Mouse (Mus musculus) right cerebral cortex, postnatal 4 days (tissue): ENCODE measurements around the gene Adnp.
"Not testable (repeated sequence)": the region's sequence is repeated elsewhere in the genome, so short reads cannot be mapped to it uniquely, and the experiment has no call there.

Experiments
- DNase-seq: peaks from one replicate; pipeline ENCODE4 v3.0.0-alpha.2; 2022

The Adnp gene

GRCm38 (mm10) chr2:168205681-168206631 is 956 bp downstream of the Adnp start:
- DNase-seq, result peak; percentile 48

- peak; percentile 95 for DNase-seq
Observed at GRCm38 (mm10) chr2:168205265-168205664, 1.6 kb downstream of the Adnp start.

- no peak for DNase-seq
Observed at GRCm38 (mm10) chr2:168204476-168204999, 2.4 kb downstream of the Adnp start.

GRCm38 (mm10) chr2:168200014-168200691 is 6.8 kb downstream of the Adnp start:
- DNase-seq, result no peak

- DNase-seq, result no peak
Observed at GRCm38 (mm10) chr2:168199476-168199875, 7.4 kb downstream of the Adnp start.

- no peak for DNase-seq
Observed at GRCm38 (mm10) chr2:168198421-168198820, 8.5 kb downstream of the Adnp start.

- DNase-seq, result no peak
Observed at GRCm38 (mm10) chr2:168195721-168196120, 11.2 kb downstream of the Adnp start.

- DNase-seq, result no peak
Observed at GRCm38 (mm10) chr2:168193685-168194084, 13.2 kb downstream of the Adnp start.

- DNase-seq, result no peak
Observed at GRCm38 (mm10) chr2:168191856-168192255, 15.1 kb downstream of the Adnp start.

- DNase-seq, result no peak
Observed at GRCm38 (mm10) chr2:168175946-168176345, 31.0 kb downstream of the Adnp start.

- DNase-seq, result no peak
Observed at GRCm38 (mm10) chr2:168170167-168170685, 36.7 kb downstream of the Adnp start.

GRCm38 (mm10) chr2:168169800-168170113 is 37.2 kb downstream of the Adnp start:
- no peak for DNase-seq

GRCm38 (mm10) chr2:168168892-168169799 is 37.8 kb downstream of the Adnp start:
- no peak for DNase-seq

- DNase-seq, result no peak
Observed at GRCm38 (mm10) chr2:168167781-168168180, 39.1 kb downstream of the Adnp start.

GRCm38 (mm10) chr2:168166750-168167460 is 40.0 kb downstream of the Adnp start:
- DNase-seq, result no peak

- DNase-seq, result no peak
Observed at GRCm38 (mm10) chr2:168161978-168162377, 44.9 kb downstream of the Adnp start.

GRCm38 (mm10) chr2:168161514-168161971 is 45.4 kb downstream of the Adnp start:
- no peak for DNase-seq

GRCm38 (mm10) chr2:168160370-168160930 is 46.5 kb downstream of the Adnp start:
- DNase-seq, result no peak

- DNase-seq, result no peak
Observed at GRCm38 (mm10) chr2:168158911-168159711, 47.8 kb downstream of the Adnp start.

- not testable (repeated sequence) for DNase-seq
Observed at GRCm38 (mm10) chr2:168157974-168158373, 48.9 kb downstream of the Adnp start.

- DNase-seq, result no peak
Observed at GRCm38 (mm10) chr2:168156361-168156760, 50.6 kb downstream of the Adnp start.
